Mouse (Mus musculus) MEL-GATA-1-ER (cell line): ENCODE data around the gene Itga9.

ENCODE experiments used
- DNase-seq: peaks from one replicate; pipeline ENCODE4 v3.0.0-alpha.2; 2012; ENCODE audit warnings: low read depth; ENCODE audit errors: extremely low read depth

Gene Itga9

GRCm38 (mm10) chr9:118871089-118871488 is 264.6 kb downstream of the Itga9 start:
- peak; percentile 31 for DNase-seq

- no peak for DNase-seq
These were observed 266.5 kb downstream of the Itga9 start for GRCm38 (mm10) chr9:118873031-118873430.

GRCm38 (mm10) chr9:118873596-118873995 is 267.1 kb downstream of the Itga9 start:
- DNase-seq: no peak

- no peak for DNase-seq
These were observed 269.2 kb downstream of the Itga9 start for GRCm38 (mm10) chr9:118875705-118876104.

- DNase-seq: no peak
These were observed 270.4 kb downstream of the Itga9 start for GRCm38 (mm10) chr9:118876902-118877301.

- no peak for DNase-seq
These were observed 271.0 kb downstream of the Itga9 start for GRCm38 (mm10) chr9:118877365-118878008.

GRCm38 (mm10) chr9:118878596-118878995 is 272.1 kb downstream of the Itga9 start:
- DNase-seq: no peak

GRCm38 (mm10) chr9:118881281-118881945 is 274.9 kb downstream of the Itga9 start:
- DNase-seq: no peak

GRCm38 (mm10) chr9:118881946-118882284 is 275.4 kb downstream of the Itga9 start:
- no peak for DNase-seq

GRCm38 (mm10) chr9:118883150-118883549 is 276.7 kb downstream of the Itga9 start:
- no peak for DNase-seq

GRCm38 (mm10) chr9:118885785-118886184 is 279.3 kb downstream of the Itga9 start:
- DNase-seq: no peak

GRCm38 (mm10) chr9:118887201-118887600 is 280.7 kb downstream of the Itga9 start:
- DNase-seq: no peak

GRCm38 (mm10) chr9:118887734-118888133 is 281.2 kb downstream of the Itga9 start:
- DNase-seq: no peak

- DNase-seq: peak; percentile 96
These were observed 283.7 kb downstream of the Itga9 start for GRCm38 (mm10) chr9:118890149-118890548.

GRCm38 (mm10) chr9:118890645-118891044 is 284.2 kb downstream of the Itga9 start:
- DNase-seq: no peak

- no peak for DNase-seq
These were observed 284.6 kb downstream of the Itga9 start for GRCm38 (mm10) chr9:118891068-118891467.

GRCm38 (mm10) chr9:118891593-118891992 is 285.1 kb downstream of the Itga9 start:
- no peak for DNase-seq

GRCm38 (mm10) chr9:118895101-118895500 is 288.6 kb downstream of the Itga9 start:
- no peak for DNase-seq

- no peak for DNase-seq
These were observed 294.2 kb downstream of the Itga9 start for GRCm38 (mm10) chr9:118900677-118901076.

- no peak for DNase-seq
These were observed 295.4 kb downstream of the Itga9 start for GRCm38 (mm10) chr9:118901917-118902316.

- DNase-seq: peak; percentile 52
These were observed 301.6 kb downstream of the Itga9 start for GRCm38 (mm10) chr9:118907934-118908620.

- DNase-seq: no peak
These were observed 306.6 kb downstream of the Itga9 start for GRCm38 (mm10) chr9:118913048-118913447.

GRCm38 (mm10) chr9:118913613-118914012 is 307.1 kb downstream of the Itga9 start:
- DNase-seq: no peak
